Mouse (Mus musculus): ENCODE measurements around the gene Hydin. TPM values are rescaled to one million over a fixed set of nuclear protein-coding genes. Genes with fewer than 3 reads are reported as not detected.
"Not testable (repeated sequence)": the region's sequence is repeated elsewhere in the genome, so short reads cannot be mapped to it uniquely, and the experiment has no call there.

The Hydin gene
- polyA plus RNA-seq, 1 experiment from 2014 or later: 0.10 TPM

- in situ Hi-C loops (cut with MboI; ENCODE audit: low pct_unique_long_range_greater_than_20kb): no loop called here
- no peak for TF ChIP-seq CTCF (IDR thresholded peaks at IDR 0.05)
- H3K27me3 ChIP-seq: peaks cover 10% of the 10 kb centered on the region
- DNase-seq (ENCODE audit: low read depth, low spot score) (no peak), ATAC-seq (no peak)
- ChIA-PET POLR2A (no interaction called here), CTCF (no interaction called here)
These were observed 255.1 kb downstream of the Hydin start for GRCm38 (mm10) chr8:110521851-110522250.

DNA sequence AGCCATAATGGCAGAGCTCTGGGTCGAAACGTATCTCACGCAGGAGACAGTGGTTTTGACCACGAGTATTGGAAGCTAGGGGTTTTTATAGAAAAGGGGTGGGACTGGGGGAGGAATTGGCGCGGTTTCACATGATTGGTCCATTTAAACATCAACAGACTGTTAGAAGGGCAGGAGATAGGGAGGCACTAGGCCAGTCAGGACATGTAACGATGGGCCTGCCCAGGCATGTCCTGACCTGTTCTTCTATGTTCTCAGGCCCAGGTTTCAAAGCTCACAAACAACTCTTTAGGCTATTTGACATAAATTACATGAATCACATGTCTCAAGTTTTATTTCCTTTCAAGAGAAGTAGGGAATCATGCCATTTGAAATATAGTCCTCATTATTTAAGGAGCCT, 255.7 kb downstream of the Hydin start:
- POLR2A ChIA-PET: not testable (repeated sequence)

DNA sequence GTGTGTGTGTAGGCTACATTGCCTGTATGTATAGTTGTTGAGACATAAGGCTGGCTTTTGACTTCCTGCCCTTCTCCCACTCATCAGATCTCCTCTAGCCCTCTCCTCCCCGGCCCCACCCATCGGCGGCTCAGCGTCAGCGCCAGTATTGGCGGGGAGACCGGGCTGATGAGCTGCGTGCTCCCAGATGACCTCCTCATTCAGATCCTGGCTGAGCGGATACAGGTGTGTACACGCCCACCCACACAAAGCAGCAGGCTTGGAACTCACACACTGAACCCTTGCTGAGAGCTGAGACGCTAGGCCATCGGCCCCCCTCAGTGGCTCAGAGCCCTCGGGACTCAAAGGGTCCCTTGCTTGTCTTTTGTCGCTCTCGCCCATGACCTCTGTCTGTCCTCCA, 256.2 kb downstream of the Hydin start:
- TF ChIP-seq CTCF (IDR thresholded peaks at IDR 0.05): no peak
- POLR2A ChIA-PET: no interaction called here
- in situ Hi-C loops (cut with MboI; ENCODE audit: low pct_unique_long_range_greater_than_20kb): no loop called here
- H3K27me3 ChIP-seq: peaks cover 12% of the 10 kb centered on the region
- DNase-seq (ENCODE audit: low read depth, low spot score) (no peak), ATAC-seq (no peak)
- CTCF ChIA-PET: no interaction called here

More for the DNA sequence above, 255.7 kb downstream of the Hydin start:
- CTCF ChIA-PET; H3K27me3 ChIP-seq; ATAC-seq; in situ Hi-C loops (cut with MboI; ENCODE audit: low pct_unique_long_range_greater_than_20kb); DNase-seq (ENCODE audit: low read depth, low spot score): not testable (repeated sequence)

DNA sequence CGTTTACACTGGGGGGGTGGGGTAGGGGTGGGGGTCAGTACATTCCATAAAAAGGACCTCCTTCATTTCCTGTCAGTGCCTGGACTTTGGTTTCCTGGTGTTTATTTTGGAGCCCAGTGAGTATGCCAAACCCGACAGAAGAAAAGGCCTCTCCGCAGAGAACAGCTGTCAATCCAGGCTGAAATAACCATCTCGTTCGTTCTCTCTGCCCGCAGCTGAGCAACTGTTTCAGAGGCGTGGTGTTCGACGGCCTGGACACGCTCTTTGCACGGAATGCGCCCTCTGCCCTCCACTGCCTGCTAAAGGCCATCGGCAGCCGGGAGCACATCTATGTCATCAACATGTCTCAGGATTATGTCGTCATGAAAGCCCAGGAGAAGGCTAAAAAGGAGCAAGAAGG, 258.5 kb downstream of the Hydin start:
- TF ChIP-seq CTCF (IDR thresholded peaks at IDR 0.05): no peak
- DNase-seq (ENCODE audit: low read depth, low spot score) (no peak), ATAC-seq (no peak)
- H3K27me3 ChIP-seq: peaks cover 32% of the 10 kb centered on the region
- ChIA-PET CTCF (no interaction called here), POLR2A (interaction anchor here (0.8 kb wide), 1 partner anchor 265 kb away, joined by 3 read pairs; no protein-coding TSS in a partner anchor)
- in situ Hi-C loops (cut with MboI; ENCODE audit: low pct_unique_long_range_greater_than_20kb): no loop called here

- TF ChIP-seq CTCF (IDR thresholded peaks at IDR 0.05): no peak
- peaks cover 61% of the 10 kb centered on the region for H3K27me3 ChIP-seq
- no peak for DNase-seq (ENCODE audit: low read depth, low spot score)
- CTCF ChIA-PET: interaction anchor here (0.9 kb wide), 1 partner anchor 12 kb away, joined by 3 read pairs; no protein-coding TSS in a partner anchor
- in situ Hi-C loops (cut with MboI; ENCODE audit: low pct_unique_long_range_greater_than_20kb): no loop called here
- no peak for ATAC-seq
- POLR2A ChIA-PET: no interaction called here
These were observed 263.4 kb downstream of the Hydin start for GRCm38 (mm10) chr8:110530008-110530762.

DNA sequence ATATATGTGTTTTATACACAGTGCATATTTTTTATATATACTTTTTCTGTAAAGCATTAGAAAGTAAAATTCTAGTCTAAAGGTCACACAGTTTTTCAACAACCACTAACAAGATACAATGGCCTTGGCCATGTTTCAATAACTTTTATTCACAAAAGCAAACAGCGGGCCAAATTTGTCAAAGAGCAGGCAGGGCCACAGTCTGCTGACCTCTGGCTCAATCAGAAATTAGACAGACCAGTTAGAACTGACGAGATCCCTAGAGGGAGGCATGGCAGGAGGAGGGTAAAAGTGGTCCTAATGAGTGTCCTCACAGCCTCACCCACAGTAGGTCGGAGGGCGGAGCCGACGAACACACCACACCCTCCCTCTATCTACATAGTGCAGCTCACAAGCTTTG, 267.0 kb downstream of the Hydin start:
- ChIA-PET POLR2A (no interaction called here), CTCF (no interaction called here)
- no peak for ATAC-seq
- TF ChIP-seq CTCF (IDR thresholded peaks at IDR 0.05): no peak
- peaks cover 72% of the 10 kb centered on the region for H3K27me3 ChIP-seq
- no peak for DNase-seq (ENCODE audit: low read depth, low spot score)
- in situ Hi-C loops (cut with MboI; ENCODE audit: low pct_unique_long_range_greater_than_20kb): no loop called here

DNA sequence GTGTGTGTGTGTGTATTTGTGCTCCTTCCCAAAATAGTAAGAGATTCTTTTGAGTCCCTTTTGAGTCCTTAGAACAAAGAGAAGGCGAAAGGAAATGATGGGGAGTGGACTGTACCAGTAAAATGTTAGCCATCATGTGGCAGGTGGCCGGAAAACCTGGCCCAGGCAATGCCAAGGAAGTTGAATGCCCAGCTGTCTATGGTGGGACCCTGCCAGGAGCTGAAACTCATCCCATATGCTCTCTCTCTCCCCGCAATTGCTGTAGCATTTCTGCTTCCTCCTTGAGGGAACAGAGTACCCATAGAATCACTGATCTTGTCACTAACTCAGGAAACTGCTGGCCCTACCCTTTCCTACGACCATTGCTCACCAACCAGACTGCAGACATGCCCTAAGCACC, 271.1 kb downstream of the Hydin start:
- ChIA-PET POLR2A (interaction anchor here (0.7 to 1.0 kb wide), 2 partner anchors 15 to 60 kb away, joined by 3 to 4 read pairs; no protein-coding TSS in a partner anchor), CTCF (no interaction called here)
- no peak for TF ChIP-seq CTCF (IDR thresholded peaks at IDR 0.05)
- ATAC-seq (no peak), DNase-seq (ENCODE audit: low read depth, low spot score) (no peak)
- peaks cover 64% of the 10 kb centered on the region for H3K27me3 ChIP-seq
- in situ Hi-C loops (cut with MboI; ENCODE audit: low pct_unique_long_range_greater_than_20kb): no loop called here

- H3K27me3 ChIP-seq: peaks cover 39% of the 10 kb centered on the region
- in situ Hi-C loops (cut with MboI; ENCODE audit: low pct_unique_long_range_greater_than_20kb): no loop called here
- CTCF ChIA-PET: interaction anchor here (1.1 kb wide), 1 partner anchor 22 kb away, joined by 3 read pairs; no protein-coding TSS in a partner anchor
- peak; percentile 37 for TF ChIP-seq CTCF (IDR thresholded peaks at IDR 0.05)
- POLR2A ChIA-PET: no interaction called here
- ATAC-seq (no peak), DNase-seq (ENCODE audit: low read depth, low spot score) (no peak)
These were observed 283.6 kb downstream of the Hydin start for GRCm38 (mm10) chr8:110550343-110550742.

DNA sequence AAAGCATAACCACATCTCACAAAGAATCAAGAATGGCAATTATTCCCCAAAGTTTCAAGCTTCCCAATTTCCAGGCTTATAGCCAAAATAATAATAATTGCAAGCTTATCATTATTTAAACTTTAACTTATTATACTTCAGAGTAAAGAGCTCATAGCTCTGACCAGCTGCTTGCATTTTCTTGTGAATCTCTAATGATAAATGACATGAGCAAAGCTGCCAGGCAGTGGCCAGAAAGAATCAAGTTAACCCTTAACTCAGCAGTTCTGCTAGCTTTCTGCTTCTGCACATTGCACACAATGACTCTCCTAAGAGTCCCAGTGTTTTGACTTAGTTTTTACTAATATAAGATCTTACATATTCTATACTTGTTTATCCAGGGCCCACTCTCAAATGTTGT, 285.3 kb downstream of the Hydin start:
- ATAC-seq; CTCF ChIA-PET; in situ Hi-C loops (cut with MboI; ENCODE audit: low pct_unique_long_range_greater_than_20kb): not testable (repeated sequence)

GRCm38 (mm10) chr8:110592641-110593040, 325.9 kb downstream of the Hydin start:
- no peak for TF ChIP-seq CTCF (IDR thresholded peaks at IDR 0.05)
- no peak for DNase-seq (ENCODE audit: low read depth, low spot score)
- CTCF ChIA-PET: no interaction called here
- peaks cover 43% of the 10 kb centered on the region for H3K27me3 ChIP-seq
- no peak for ATAC-seq
- in situ Hi-C loops (cut with MboI; ENCODE audit: low pct_unique_long_range_greater_than_20kb): no loop called here
- POLR2A ChIA-PET: no interaction called here

More for the DNA sequence above, 285.3 kb downstream of the Hydin start:
- H3K27me3 ChIP-seq: peaks cover 40% of the 10 kb centered on the region
- DNase-seq (ENCODE audit: low read depth, low spot score); POLR2A ChIA-PET: not testable (repeated sequence)

DNA sequence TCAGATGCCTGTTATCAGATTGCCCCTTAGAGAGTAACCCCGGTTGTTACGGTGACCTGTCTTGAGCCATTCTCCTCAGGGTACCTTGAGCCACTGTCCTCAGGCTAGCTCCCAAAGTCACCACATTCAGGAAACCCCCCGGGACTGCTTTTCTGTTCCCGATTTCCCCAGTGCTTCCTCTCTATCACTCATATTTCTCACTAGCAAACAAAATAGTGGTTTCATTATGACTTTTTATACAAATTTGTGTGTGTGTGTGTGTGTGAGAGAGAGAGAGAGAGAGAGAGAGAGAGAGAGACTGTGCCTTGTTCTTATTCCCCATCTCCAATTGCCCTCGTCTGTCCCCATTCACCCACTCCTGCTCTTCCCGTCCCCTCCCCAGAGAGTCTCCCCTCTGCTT, 327.4 kb downstream of the Hydin start:
- H3K27me3 ChIP-seq: peaks cover 54% of the 10 kb centered on the region
- CTCF ChIA-PET: no interaction called here
- POLR2A ChIA-PET: no interaction called here
- no peak for DNase-seq (ENCODE audit: low read depth, low spot score)
- TF ChIP-seq CTCF (IDR thresholded peaks at IDR 0.05): no peak
- in situ Hi-C loops (cut with MboI; ENCODE audit: low pct_unique_long_range_greater_than_20kb): no loop called here
- ATAC-seq: no peak

Measured in Patski (cell line).